Mouse (Mus musculus): ENCODE measurements around the gene Clcn1. TPM values are rescaled to one million over a fixed set of nuclear protein-coding genes. Genes with fewer than 3 reads are reported as not detected.

The Clcn1 gene
- polyA plus RNA-seq (2015; fragmentation: Nextera tagmentation; extraction: Ambion mirVana) = 1.9 TPM in 2 replicates

DNA sequence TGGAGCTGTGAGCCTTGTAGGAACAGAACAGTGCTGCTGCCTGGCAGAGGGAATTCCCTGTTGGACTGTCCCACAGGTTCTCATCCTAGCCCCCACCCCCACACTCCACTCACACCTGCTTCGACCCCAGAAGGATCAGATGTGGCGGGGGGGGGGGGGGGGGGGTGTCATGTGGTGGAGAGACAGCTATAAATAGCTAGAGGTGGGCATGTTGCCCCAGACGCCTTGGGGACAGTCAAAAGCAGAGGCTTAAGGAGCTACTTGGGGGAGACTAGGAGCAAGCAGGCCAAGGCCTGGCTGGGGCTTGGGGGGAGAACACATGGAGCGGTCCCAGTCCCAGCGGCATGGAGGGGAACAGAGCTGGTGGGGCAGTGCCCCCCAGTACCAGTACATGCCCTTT is at the start of gene Clcn1:
TSS of gene Clcn1 (plus strand) at position 238 of the 400 bp plus-strand sequence.
- H3K27ac ChIP-seq = no peak within 1 kb of the TSS
- H3K4me3 ChIP-seq (replicated peaks) = no peak within 1 kb of the TSS
- WGBS = 83% methylated on average over 4 of the region's 5 CpGs
- 0 out of 2 replicates have a peak, but pooled peaks have one; percentile 22 for ATAC-seq
- no peaks in the 10 kb centered on the region for H3K27me3 ChIP-seq
- peaks cover 56% of the 10 kb centered on the region for H3K36me3 ChIP-seq
- H3K9me3 ChIP-seq = no peaks in the 10 kb centered on the region
- H3K9ac ChIP-seq (replicated peaks) = no peak within 1 kb of the TSS
- H3K4me2 ChIP-seq (replicated peaks) = no peak within 1 kb of the TSS
- no peaks in the 10 kb centered on the region for H3K4me1 ChIP-seq (replicated peaks)

DNA sequence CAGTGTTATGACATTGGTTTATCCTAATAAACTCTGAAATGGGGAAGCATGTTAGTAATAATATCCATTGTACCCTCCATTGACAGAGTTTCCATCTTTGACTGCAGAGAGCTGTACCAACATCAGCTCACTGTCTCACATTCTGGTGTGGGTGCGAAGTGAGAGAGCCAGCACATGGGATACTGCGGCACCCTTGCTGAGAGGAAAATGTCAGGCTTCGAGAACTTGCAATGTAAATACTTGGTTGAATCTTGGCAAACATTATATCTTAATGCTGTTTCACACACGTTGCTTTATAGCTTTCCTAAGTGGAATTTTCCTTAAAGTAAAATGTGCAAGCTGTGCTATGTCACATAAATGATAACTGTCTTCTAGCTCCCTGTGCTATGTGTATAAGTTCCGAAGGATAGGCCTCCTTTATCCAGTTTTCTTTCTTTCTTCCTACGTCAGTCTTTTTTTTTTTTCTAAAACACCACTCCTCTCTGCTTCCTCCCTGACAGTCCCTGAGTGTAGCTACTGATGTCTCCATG is 49.1 kb upstream of the Clcn1 start:
- Histone ChIP-seq H3K9me3 (no peaks in the 10 kb centered on the region), H3K27ac (no peak overlapping the region), H3K4me2 (replicated peaks) (no peak overlapping the region), H3K4me3 (replicated peaks) (no peak overlapping the region), H3K9ac (replicated peaks) (no peak overlapping the region), H3K4me1 (replicated peaks) (no peaks in the 10 kb centered on the region), H3K27me3 (no peaks in the 10 kb centered on the region), H3K36me3 (no peaks in the 10 kb centered on the region)
- no peak for ATAC-seq
- WGBS = 78% methylated on average over 6 of the region's 6 CpGs

DNA sequence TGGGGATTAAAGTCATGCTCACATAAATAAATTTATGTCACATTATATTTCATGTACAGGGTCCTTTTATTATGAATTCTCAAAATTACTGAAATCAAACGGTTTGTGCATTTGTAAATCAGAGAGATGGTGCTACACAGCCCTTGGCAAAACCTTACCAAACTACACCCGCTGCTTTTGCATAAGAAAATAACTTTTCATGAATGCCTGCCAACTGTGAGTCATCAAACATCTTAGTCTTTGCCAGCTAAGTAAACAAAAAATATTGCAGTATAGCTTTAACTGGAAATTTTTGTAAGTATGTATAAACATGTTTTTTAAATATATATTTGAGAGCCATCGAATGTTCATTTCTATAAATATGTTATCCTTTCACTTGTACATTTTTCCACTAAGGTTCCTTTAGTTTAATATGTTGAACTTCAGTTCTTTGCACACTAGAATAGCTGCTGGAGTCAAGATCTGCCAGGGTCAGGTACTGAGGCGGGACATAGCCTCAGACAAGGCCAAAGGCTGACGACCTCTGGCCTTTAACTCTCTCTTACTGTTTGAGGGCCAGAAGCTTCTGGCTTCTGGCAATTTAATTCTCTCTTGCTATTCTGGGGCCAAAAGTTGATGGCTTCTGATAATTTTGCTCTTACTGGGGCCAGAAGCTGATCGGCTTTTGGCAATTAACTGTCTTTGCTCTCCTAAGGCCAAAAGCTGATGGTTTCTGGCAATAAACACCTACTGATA is 45.0 kb upstream of the Clcn1 start:
- H3K27ac ChIP-seq = no peak overlapping the region
- 80% methylated on average over 6 of the region's 6 CpGs for WGBS
- 0 out of 2 replicates have a peak, but pooled peaks cover 8% of the 10 kb centered on the region for H3K4me1 ChIP-seq (replicated peaks)
- ATAC-seq = no peak
- H3K36me3 ChIP-seq = no peaks in the 10 kb centered on the region
- H3K27me3 ChIP-seq = peaks cover 6% of the 10 kb centered on the region; the same call in 1 of the 2 replicates
- no peak overlapping the region for H3K4me2 ChIP-seq (replicated peaks)
- no peak overlapping the region for H3K4me3 ChIP-seq (replicated peaks)
- H3K9me3 ChIP-seq = no peaks in the 10 kb centered on the region
- H3K9ac ChIP-seq (replicated peaks) = no peak overlapping the region

DNA sequence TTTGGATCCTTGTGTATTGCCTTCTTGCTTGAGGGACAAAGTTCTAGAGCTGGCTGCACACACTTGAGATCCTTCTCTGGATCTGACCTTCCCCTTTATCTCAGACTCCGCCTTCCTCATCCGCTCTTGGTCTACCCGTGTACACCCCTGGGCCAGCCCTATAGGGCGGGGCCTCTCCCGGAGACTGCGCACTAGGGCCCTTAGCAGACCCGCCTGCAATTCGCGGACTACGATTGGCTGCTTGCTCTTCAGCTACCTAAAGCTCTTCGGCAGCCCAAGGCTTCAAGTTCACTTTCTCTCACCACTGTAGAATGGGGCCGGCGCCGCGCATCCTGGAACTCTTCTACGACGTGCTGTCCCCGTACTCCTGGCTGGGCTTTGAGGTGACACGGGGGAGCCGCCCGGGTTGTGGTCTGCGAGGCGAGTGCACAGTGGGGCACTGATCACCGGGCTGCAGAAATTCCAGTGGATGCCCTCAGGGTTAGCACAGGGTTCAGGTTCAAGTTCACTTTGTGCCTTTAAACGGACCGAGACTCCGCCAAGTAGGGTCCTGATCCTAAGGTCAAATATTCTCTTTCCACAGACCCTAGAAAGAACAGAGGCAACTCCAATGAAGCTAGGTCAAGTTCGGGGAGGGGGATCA is 40.7 kb upstream of the Clcn1 start, which contains the start of gene Gstk1:
TSS of gene Gstk1 (plus strand) at position 225 of the 643 bp plus-strand sequence.
- no peaks in the 10 kb centered on the region for H3K9me3 ChIP-seq
- H3K4me1 ChIP-seq (replicated peaks) = 0 out of 2 replicates have a peak, but pooled peaks cover 8% of the 10 kb centered on the region
- peak; percentile 100 for ATAC-seq
- peak within 1 kb of the TSS; percentile 64; the same call in 1 of the 2 replicates for H3K9ac ChIP-seq (replicated peaks)
- H3K36me3 ChIP-seq = no peaks in the 10 kb centered on the region
- peak within 1 kb of the TSS; percentile 76 for H3K4me2 ChIP-seq (replicated peaks)
- 3% methylated on average over 28 of the region's 28 CpGs for WGBS
- H3K27ac ChIP-seq = no peak within 1 kb of the TSS
- H3K27me3 ChIP-seq = peaks cover 13% of the 10 kb centered on the region
- H3K4me3 ChIP-seq (replicated peaks) = peak within 1 kb of the TSS; percentile 52

DNA sequence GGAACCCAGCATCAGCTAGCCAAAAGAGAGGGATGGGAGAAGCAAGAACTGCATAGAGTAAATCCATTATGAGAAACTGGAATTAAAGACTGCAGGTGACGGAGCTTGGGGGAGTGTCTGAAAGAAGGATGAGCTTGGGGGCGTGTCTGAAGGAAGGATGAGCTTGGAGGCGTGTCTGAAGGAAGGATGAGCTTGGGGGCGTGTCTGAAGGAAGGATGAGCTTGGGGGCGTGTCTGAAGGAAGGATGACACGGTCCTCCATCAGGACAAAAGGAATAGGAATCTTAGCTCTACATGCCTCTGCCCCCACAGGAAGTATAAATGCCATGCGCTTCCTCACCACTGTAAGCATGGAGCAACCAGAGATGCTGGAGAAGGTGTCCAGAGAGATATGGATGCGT is 39.3 kb upstream of the Clcn1 start:
- Histone ChIP-seq H3K4me3 (replicated peaks) (peak overlapping the region; percentile 4; the same call in 1 of the 2 replicates), H3K27ac (no peak overlapping the region), H3K9ac (replicated peaks) (no peak overlapping the region), H3K4me1 (replicated peaks) (0 out of 2 replicates have a peak, but pooled peaks cover 8% of the 10 kb centered on the region), H3K27me3 (peaks cover 13% of the 10 kb centered on the region), H3K4me2 (replicated peaks) (peak overlapping the region; percentile 28), H3K9me3 (no peaks in the 10 kb centered on the region), H3K36me3 (no peaks in the 10 kb centered on the region)
- 0 out of 2 replicates have a peak, but pooled peaks have one; percentile 13 for ATAC-seq
- 9% methylated on average over 8 of the region's 8 CpGs for WGBS

DNA sequence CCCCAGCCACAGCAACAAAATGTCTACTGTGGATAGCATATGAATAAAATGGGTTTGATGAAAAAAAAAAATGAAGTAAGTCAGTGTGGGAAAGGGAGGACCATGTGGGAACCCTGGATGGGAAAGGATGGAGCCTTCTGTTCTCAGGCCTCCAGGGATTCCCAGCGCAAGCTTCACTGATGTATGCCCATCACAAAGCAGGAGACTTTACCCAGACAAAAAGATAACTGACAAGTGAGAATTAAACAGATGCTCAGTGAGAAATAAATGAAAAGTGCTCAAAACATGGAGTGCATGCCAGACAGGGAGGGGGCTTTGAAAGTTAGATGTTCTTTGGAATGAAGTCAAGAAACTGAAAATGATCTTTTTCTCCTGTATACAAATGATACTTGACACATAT is 38.5 kb upstream of the Clcn1 start:
- no peaks in the 10 kb centered on the region for H3K36me3 ChIP-seq
- no peak overlapping the region for H3K9ac ChIP-seq (replicated peaks)
- H3K4me2 ChIP-seq (replicated peaks) = 0 out of 2 replicates have a peak overlapping the region, but pooled peaks have one; percentile 28
- WGBS = 64% methylated on average over 1 of the region's 1 CpGs
- H3K27ac ChIP-seq = no peak overlapping the region
- H3K4me3 ChIP-seq (replicated peaks) = no peak overlapping the region
- ATAC-seq = no peak
- H3K9me3 ChIP-seq = no peaks in the 10 kb centered on the region
- 0 out of 2 replicates have a peak, but pooled peaks cover 8% of the 10 kb centered on the region for H3K4me1 ChIP-seq (replicated peaks)
- peaks cover 13% of the 10 kb centered on the region for H3K27me3 ChIP-seq

DNA sequence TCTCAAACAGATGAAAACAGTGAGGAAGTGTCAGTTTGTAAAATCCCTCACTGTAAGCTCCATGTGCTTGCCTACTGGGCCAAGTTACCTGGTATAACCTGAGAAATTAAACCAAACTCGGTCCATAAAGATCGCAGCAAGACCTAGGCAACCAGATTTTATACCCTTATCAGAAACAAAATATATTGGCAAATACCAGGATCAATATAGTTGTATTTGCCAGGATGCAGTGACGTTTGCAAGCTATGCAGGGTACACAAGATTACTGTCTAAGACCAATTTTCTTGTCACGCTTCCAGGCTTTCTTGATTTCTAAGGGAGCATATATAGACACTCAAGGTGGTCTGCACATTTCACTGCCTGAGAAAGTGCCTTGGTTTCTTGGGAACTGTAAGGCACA is 34.7 kb upstream of the Clcn1 start:
- H3K4me2 ChIP-seq (replicated peaks) = no peak overlapping the region
- peaks cover 3% of the 10 kb centered on the region for H3K27me3 ChIP-seq
- no peaks in the 10 kb centered on the region for H3K4me1 ChIP-seq (replicated peaks)
- no peak overlapping the region for H3K4me3 ChIP-seq (replicated peaks)
- H3K27ac ChIP-seq = no peak overlapping the region
- no peak overlapping the region for H3K9ac ChIP-seq (replicated peaks)
- WGBS = 87% methylated on average over 4 of the region's 4 CpGs
- no peaks in the 10 kb centered on the region for H3K9me3 ChIP-seq
- ATAC-seq = no peak
- no peaks in the 10 kb centered on the region for H3K36me3 ChIP-seq

DNA sequence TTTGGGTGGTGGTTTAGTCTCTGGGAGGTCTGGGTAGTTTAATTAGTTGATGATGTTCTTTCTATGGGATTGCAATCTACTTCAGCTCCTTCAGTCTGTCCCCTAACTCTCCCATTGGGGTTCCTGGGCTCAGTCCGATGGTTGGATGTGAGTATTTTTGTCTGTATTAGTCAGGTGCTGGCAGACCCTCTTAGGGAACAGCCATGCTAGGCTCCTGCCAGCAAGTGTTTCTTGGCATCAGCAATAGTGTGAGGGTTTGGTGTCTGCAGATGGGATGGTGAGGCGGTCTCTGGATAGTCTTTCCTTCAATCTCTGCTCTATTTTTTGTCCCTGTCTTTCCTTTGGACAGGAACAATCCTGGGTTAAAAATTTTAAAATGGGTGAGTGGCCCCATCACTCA is 33.4 kb upstream of the Clcn1 start:
- 85% methylated on average over 2 of the region's 2 CpGs for WGBS
- ATAC-seq = no peak

DNA sequence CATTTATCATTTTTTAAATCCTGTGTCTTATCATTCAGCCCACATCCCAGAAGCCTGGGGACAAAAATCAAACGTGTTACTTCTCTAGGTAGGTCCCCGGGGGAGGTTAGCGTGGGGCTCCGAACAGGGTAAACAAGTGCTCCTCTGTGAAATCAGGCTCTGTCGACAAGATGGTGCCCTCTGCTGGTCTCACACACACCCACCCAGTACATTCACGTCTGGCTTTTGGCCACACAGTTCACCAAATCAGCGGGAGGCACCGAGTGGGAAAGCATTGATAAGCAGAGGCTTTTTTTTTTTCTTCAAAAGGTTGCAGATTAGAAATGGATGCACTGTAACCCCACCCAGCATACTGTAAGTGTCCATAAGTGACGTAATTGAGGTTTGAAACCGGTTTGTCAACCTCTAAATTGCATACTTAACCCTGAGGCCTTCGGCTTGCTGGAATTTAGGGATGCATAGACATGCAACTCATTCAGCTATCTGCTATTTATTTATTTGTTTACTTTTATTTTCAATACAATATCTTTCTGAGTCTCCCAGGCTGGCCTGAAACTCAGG is 29.1 kb upstream of the Clcn1 start:
- 23% methylated on average over 11 of the region's 11 CpGs for WGBS
- no peak overlapping the region for H3K9ac ChIP-seq (replicated peaks)

More for the DNA sequence above, 33.4 kb upstream of the Clcn1 start:
- Histone ChIP-seq H3K27me3 (no peaks in the 10 kb centered on the region), H3K9ac (replicated peaks) (no peak overlapping the region), H3K4me1 (replicated peaks) (no peaks in the 10 kb centered on the region), H3K4me3 (replicated peaks) (no peak overlapping the region), H3K27ac (no peak overlapping the region), H3K9me3 (no peaks in the 10 kb centered on the region), H3K36me3 (no peaks in the 10 kb centered on the region), H3K4me2 (replicated peaks) (no peak overlapping the region)

DNA sequence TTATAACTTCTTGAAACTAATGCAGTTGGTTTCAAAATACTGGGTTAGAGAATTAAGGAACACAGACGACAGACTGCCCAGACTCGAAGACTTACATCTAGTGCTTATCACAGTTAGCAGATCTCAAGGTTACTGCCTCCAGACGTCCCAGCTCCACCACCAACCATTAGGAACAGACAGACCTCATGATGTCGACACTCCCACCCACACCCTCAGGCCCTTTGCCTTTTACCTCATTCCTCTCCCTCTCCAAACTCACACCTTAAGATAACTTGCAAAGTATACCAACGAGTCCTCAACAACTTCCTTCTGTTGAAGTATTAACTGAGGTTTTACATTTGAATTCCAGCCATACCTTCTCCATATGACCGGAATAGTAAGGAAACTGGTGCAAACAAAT is 26.1 kb upstream of the Clcn1 start:
- ATAC-seq = no peak

More for the DNA sequence above, 29.1 kb upstream of the Clcn1 start:
- H3K36me3 ChIP-seq = no peaks in the 10 kb centered on the region
- ATAC-seq = peak; percentile 65
- no peak overlapping the region for H3K4me3 ChIP-seq (replicated peaks)
- no peak overlapping the region for H3K27ac ChIP-seq
- no peaks in the 10 kb centered on the region; the same call in 1 of the 2 replicates for H3K27me3 ChIP-seq
- no peaks in the 10 kb centered on the region for H3K4me1 ChIP-seq (replicated peaks)
- H3K4me2 ChIP-seq (replicated peaks) = no peak overlapping the region
- H3K9me3 ChIP-seq = no peaks in the 10 kb centered on the region

DNA sequence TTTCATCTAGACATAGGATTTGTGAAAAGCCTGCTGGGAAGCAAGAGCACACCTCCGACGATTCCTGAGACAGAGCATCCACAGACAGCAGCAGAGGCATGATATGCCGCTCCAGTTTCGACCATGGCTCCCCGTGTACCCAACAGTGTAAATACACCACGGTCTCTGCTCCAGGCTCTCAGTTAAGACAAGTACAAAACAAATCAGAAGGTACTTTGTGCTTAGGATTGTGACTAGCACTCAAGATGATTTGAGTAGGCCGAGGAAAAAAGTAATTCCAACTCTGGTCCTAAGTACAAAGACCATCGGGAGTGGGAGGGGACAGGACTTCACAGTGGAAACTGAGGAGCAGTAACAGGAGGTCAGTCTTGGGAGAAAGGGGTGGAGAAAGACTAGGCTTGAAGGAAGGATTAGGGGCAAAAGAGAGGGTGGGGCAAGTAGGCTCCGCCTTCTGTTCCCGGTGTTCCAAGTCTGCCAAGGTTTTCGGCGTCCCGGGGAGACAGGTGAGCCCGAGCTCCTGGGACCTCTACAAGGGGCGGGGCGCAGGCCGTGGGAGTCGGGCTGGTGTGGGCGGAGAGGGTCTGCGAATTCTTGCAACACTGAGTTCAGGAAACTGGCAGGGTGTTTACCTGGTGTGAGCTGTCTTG is 24.8 kb upstream of the Clcn1 start, which contains the start of gene Tmem139:
TSS of gene Tmem139 (plus strand) at position 447 of the 647 bp plus-strand sequence.
- no peak within 1 kb of the TSS for H3K9ac ChIP-seq (replicated peaks)
- no peak within 1 kb of the TSS for H3K4me2 ChIP-seq (replicated peaks)
- H3K4me3 ChIP-seq (replicated peaks) = no peak within 1 kb of the TSS
- no peaks in the 10 kb centered on the region for H3K36me3 ChIP-seq
- peaks cover 5% of the 10 kb centered on the region for H3K4me1 ChIP-seq (replicated peaks)
- 20% methylated on average over 20 of the region's 20 CpGs for WGBS
- H3K9me3 ChIP-seq = no peaks in the 10 kb centered on the region
- H3K27me3 ChIP-seq = no peaks in the 10 kb centered on the region; the same call in 1 of the 2 replicates
- no peak for ATAC-seq
- no peak within 1 kb of the TSS for H3K27ac ChIP-seq

More for the DNA sequence above, 26.1 kb upstream of the Clcn1 start:
- Histone ChIP-seq H3K9ac (replicated peaks) (no peak overlapping the region), H3K4me1 (replicated peaks) (no peaks in the 10 kb centered on the region), H3K4me3 (replicated peaks) (no peak overlapping the region), H3K9me3 (no peaks in the 10 kb centered on the region), H3K27ac (no peak overlapping the region), H3K36me3 (no peaks in the 10 kb centered on the region), H3K4me2 (replicated peaks) (no peak overlapping the region), H3K27me3 (no peaks in the 10 kb centered on the region; the same call in 1 of the 2 replicates)
- WGBS = 81% methylated on average over 6 of the region's 6 CpGs
